Mouse (Mus musculus) myocyte (in vitro differentiated cells): ENCODE measurements around the gene Rfx1.

Experiments
- POLR2AphosphoS2 ChIP-seq: IDR thresholded peaks from one replicate; pipeline ENCODE4 v1.6.1; 2011; ENCODE audit warnings: low read depth, control low read depth; ENCODE audit not compliant: insufficient read length
- TCF12 ChIP-seq: IDR thresholded peaks from one replicate; pipeline ENCODE4 v1.6.1; 2011; ENCODE audit warnings: mild to moderate bottlenecking, control low read depth; ENCODE audit not compliant: poor library complexity, insufficient read depth, severe bottlenecking

DNA sequence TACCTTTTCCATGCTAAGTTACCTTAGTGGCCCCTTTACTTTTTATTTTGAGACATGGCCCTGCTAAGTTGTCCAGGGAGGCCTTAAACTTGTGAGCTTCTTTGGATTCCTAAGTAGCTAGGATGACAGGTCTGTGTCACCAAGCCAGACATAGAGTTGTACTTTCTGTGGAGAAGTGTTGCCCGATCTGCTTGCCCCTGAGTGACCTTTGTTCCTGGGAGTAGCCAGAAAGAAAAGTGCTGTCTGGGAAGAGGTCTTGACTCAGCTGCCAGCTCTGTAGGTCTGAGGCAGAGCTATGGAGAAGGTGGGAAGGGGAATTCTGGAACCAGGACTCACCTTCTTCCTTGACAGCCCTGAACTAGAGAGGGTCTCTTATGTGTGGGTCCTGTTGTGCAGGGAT, 2.5 kb downstream of the Rfx1 start:
- TF ChIP-seq TCF12 (no peak), POLR2AphosphoS2 (no peak)
